Mouse (Mus musculus): Measurements from ENCODE around the gene Atg4a.

Gene Atg4a

GRCm38 (mm10) chrX:141157626-141158025, 200.9 kb downstream of the Atg4a start:
- no peak for DNase-seq (ENCODE audit: extremely low read depth, insufficient read length, low spot score)

DNA sequence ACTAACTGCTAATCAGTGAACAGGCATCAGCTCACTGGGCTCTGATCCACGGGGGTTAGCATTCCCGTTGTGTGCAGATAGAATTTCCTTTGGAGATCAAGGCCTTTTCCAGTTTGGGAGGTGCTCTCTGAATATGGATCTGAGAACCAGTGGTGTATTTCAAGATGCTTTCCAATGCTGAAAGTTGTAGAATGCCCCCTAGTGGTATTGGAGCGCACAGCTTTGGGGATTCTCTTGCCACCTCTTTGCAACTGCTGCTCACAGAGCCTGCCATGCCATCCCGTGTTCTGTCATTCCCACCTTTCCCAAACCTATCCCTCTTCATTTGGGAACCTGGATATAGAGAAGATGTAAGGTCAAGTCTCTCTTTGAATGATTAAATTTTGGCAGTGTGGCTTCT, 201.5 kb downstream of the Atg4a start:
- no peak for DNase-seq (ENCODE audit: extremely low read depth, insufficient read length, low spot score)

GRCm38 (mm10) chrX:141160371-141160770, 203.7 kb downstream of the Atg4a start:
- DNase-seq (ENCODE audit: extremely low read depth, insufficient read length, low spot score): no peak

DNA sequence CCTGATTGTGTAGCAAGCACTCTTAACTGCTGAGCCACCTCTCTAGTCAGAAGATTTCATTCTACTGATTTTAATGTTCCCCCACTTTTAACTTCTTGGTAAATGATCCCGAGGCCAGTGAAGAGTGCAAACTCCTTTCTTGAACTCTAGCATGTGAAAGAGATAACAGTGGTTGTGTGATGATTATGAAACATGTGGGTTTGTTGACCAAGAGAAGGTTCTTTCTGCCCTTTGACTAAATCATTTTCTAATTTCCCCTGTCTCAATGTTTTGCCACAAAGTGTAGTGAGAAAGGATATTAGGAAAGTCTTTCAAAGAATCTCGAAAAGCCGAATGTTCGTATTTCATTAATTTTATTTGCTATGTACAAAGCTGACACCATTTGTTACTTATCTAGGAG, 208.4 kb downstream of the Atg4a start:
- no peak for DNase-seq (ENCODE audit: extremely low read depth, insufficient read length, low spot score)

GRCm38 (mm10) chrX:141175353-141175752, 218.6 kb downstream of the Atg4a start:
- no peak for DNase-seq (ENCODE audit: extremely low read depth, insufficient read length, low spot score)

DNA sequence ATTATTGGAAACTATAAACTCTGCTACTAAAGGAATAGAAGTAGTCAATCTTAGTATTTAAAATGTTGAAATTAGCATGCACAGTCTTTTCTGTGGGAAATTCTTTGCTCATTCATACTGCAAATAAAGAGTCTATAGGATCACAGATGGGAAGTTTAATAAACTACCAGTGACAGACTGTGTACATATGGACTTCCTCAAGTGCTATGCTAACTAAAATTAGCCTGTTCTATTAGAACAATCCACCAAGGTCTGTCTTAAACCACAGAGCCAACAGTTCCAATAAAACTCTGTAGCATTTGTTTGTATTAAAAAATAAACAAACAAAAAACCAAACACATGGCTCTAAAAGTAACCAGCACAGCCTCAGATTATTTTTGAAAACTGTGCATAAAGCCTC, 238.3 kb downstream of the Atg4a start:
- no peak for DNase-seq (ENCODE audit: extremely low read depth, insufficient read length, low spot score)

DNA sequence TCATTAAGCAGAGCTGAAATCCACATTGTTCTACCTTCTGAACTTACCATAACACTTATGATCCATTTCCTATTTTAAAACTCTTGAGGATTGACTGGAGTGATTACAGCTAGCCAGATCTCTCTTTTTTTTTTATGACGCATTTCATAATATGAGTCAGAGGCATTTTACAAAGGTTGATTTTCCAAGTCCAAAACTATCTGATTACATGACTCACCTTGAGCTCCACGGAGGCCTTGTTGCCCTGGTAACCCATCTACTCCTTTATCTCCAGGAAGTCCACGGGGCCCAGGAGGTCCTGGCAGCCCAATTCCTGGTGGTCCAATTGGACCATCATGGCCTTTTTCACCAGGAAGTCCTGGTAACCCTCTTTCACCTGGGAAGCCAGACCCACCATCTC, 242.3 kb downstream of the Atg4a start:
- DNase-seq (ENCODE audit: extremely low read depth, insufficient read length, low spot score): no peak

- no peak for DNase-seq (ENCODE audit: extremely low read depth, insufficient read length, low spot score)
These were observed 256.1 kb downstream of the Atg4a start for GRCm38 (mm10) chrX:141212802-141213201.

All from 3134 (cell line).